ENCODE assay signal across 9 mouse cellular contexts in genomic region chr5:146675006-146675886, GRCm38 (mm10).
A peak's percentile ranks its signal among the peaks of the same experiment; 100 is the strongest.
DNase-seq lines count a peak whose midpoint lies in the region; ATAC-seq and TF ChIP-seq lines count a peak whose summit lies in the region.
"Had no signal": no experiment of that assay in that cellular context is flagged by ENCODE, and none has a peak within 500 bp of the region (broad histone marks: within the 10 kb centered on the region; RNA-seq: fewer than 3 reads in every experiment).

No protein-coding gene starts in this region.

- intact Hi-C loops in heart, postnatal 36 days (cut with DNase I): loop anchor here (1.0 to 10.0 kb wide), 4 partner anchors 32 to 646 kb away; no protein-coding TSS in a partner anchor

- WGBS in forebrain, embryonic 15.5 days: 18% methylated on average over 19 of the region's 19 CpGs
- WGBS in lung, postnatal 0 days: 12% methylated on average over 19 of the region's 19 CpGs

- peaks cover 4% of the 10 kb centered on the region for H3K27me3 ChIP-seq in forebrain, embryonic 15.5 days
- H3K27me3 ChIP-seq in lung, postnatal 0 days (replicated peaks; ENCODE audit: insufficient read depth, low read length): no peaks in the 10 kb centered on the region

- peak; percentile 53; the same call in 1 of the 2 replicates for ATAC-seq in forebrain, embryonic 15.5 days (replicated peaks)
- peak; percentile 73 for ATAC-seq in lung, postnatal 0 days

- H3K9ac ChIP-seq in ES-E14 (ENCODE audit: insufficient read depth, low read depth, low read length, poor library complexity, severe bottlenecking): peak overlapping the region; percentile 46; the same call in 1 of the 2 replicates
- H3K9ac ChIP-seq in forebrain, embryonic 15.5 days (replicated peaks): no peak overlapping the region
- H3K9ac ChIP-seq in lung, postnatal 0 days (replicated peaks; ENCODE audit: low read depth): no peak overlapping the region
- H3K9ac ChIP-seq: limb, embryonic 13.5 days had no signal

- peaks cover 2 to 14% of the 10 kb centered on the region in 2 experiments; a peak in 3 of 4 replicates for H3K4me1 ChIP-seq in ES-E14 (ENCODE audit: control insufficient read depth in 2 of 2, insufficient read depth in 2 of 2, low read length in 2 of 2, poor library complexity in 1 of 2)
- H3K4me1 ChIP-seq in forebrain, embryonic 15.5 days: no peaks in the 10 kb centered on the region
- H3K4me1 ChIP-seq in lung, postnatal 0 days (ENCODE audit: insufficient read depth, low read depth, low read length): peaks cover 7% of the 10 kb centered on the region; the same call in 1 of the 2 replicates
- H3K4me1 ChIP-seq: limb, embryonic 13.5 days had no signal

- no peak overlapping the region for H3K4me2 ChIP-seq in forebrain, embryonic 15.5 days (replicated peaks)
- H3K4me2 ChIP-seq in lung, postnatal 0 days (replicated peaks; ENCODE audit: low read depth, low read length): no peak overlapping the region
- H3K4me2 ChIP-seq: limb, embryonic 13.5 days had no signal

- DNase-seq in ES-E14 (ENCODE audit: low read depth, low spot score): peak; percentile 82
- DNase-seq in c-Kit-positive CD71-positive TER-119-negative erythroid progenitor cells, embryonic 14.5 days (ENCODE audit: low read depth): peak; percentile 66
- peak; percentile 73 to 84 for DNase-seq in heart, postnatal 36 days
- peak; percentile 23 to 68 for DNase-seq in layer of hippocampus, adult 8-10 months (ENCODE audit: low spot score in 2 of 2)
- peak; percentile 87 for DNase-seq in lung, postnatal 0 days (ENCODE audit: low spot score)
- peak; percentile 66 for DNase-seq in ovary, postnatal 14 days (ENCODE audit: low spot score)
- peak; percentile 61 for DNase-seq in thymus, postnatal 14 days

- peak; percentile 87 for TF ChIP-seq CTCF in lung, postnatal 0 days (IDR thresholded peaks at IDR 0.05)

- TF ChIP-seq EP300 in lung, postnatal 0 days (IDR thresholded peaks at IDR 0.05): no peak

- in situ Hi-C loops in ES-E14 (cut with MboI; ENCODE audit: low sequenced_read_pairs in 2 of 2, unreplicated experiment in 2 of 2): no loop called here

- H3K9me3 ChIP-seq in ES-E14 (ENCODE audit: control insufficient read depth, insufficient read depth, low read depth, low read length): no peaks in the 10 kb centered on the region
- H3K9me3 ChIP-seq in forebrain, embryonic 15.5 days: no peaks in the 10 kb centered on the region
- no peaks in the 10 kb centered on the region for H3K9me3 ChIP-seq in lung, postnatal 0 days (ENCODE audit: low read length)
- H3K9me3 ChIP-seq: limb, embryonic 13.5 days had no signal

- peak overlapping the region; percentile 0; the same call in 1 of the 2 replicates for H3K27ac ChIP-seq in ES-E14 (ENCODE audit: insufficient read depth, low read depth, low read length, poor library complexity, severe bottlenecking)
- H3K27ac ChIP-seq in forebrain, embryonic 15.5 days (replicated peaks): no peak overlapping the region
- H3K27ac ChIP-seq in lung, postnatal 0 days (ENCODE audit: low read length): peak overlapping the region; percentile 73
- H3K27ac ChIP-seq: limb, embryonic 13.5 days had no signal

- H3K36me3 ChIP-seq in ES-E14 (ENCODE audit: control insufficient read depth, insufficient read depth, low read length, poor library complexity, severe bottlenecking): no peaks in the 10 kb centered on the region
- H3K36me3 ChIP-seq in forebrain, embryonic 15.5 days: no peaks in the 10 kb centered on the region
- H3K36me3 ChIP-seq in lung, postnatal 0 days (ENCODE audit: insufficient read depth, low read length): no peaks in the 10 kb centered on the region
- H3K36me3 ChIP-seq: limb, embryonic 13.5 days had no signal

- no peak overlapping the region for H3K4me3 ChIP-seq in ES-E14 (ENCODE audit: insufficient read depth in 1 of 2, low read depth in 1 of 2, low read length in 2 of 2, poor library complexity in 1 of 2, severe bottlenecking in 1 of 2)
- no peak overlapping the region for H3K4me3 ChIP-seq in forebrain, embryonic 15.5 days
- no peak overlapping the region for H3K4me3 ChIP-seq in lung, postnatal 0 days (ENCODE audit: low read depth, low read length)
- H3K4me3 ChIP-seq: limb, embryonic 13.5 days had no signal

TF ChIP-seq in ES-E14, 5 proteins besides CTCF, POLR2A, EP300 and RAD21:
- TF ChIP-seq HCFC1 (IDR thresholded peaks at IDR 0.05; ENCODE audit: borderline replicate concordance, insufficient read depth, low read length) (no peak), ZC3H11A (IDR thresholded peaks at IDR 0.05; ENCODE audit: borderline replicate concordance, low read depth, low read length) (peak; percentile 82; the same call in 1 of the 2 replicates)
